Mouse (Mus musculus) liver, embryonic 11.5 days (tissue): Measurements from ENCODE around the gene Nr1h3. TPM values are rescaled to one million over a fixed set of nuclear protein-coding genes. Genes with fewer than 3 reads are reported as not detected.

Experiments
- ATAC-seq: fragments of 200-750 bp; cut with Nextera tagmentation; replicated peaks from 2 replicates; pipeline ENCODE4 v1.8.0; 2017; ENCODE audit warnings: moderate number of reproducible peaks, mild to moderate bottlenecking, moderate TSS enrichment, moderate library complexity; ENCODE audit not compliant: low FRiP score
- DNase-seq: peaks from one replicate; pipeline ENCODE4 v3.0.0-alpha.2; 2017; ENCODE audit warnings: low spot score
- H3K27ac ChIP-seq: fragments of 300-500 bp; sonication (generic); 2 replicates; pipeline ENCODE4 v1.5.1; 2014; ENCODE audit warnings: mild to moderate bottlenecking, low read depth, low read length, control low read depth
- H3K27me3 ChIP-seq: fragments of 300-500 bp; sonication (generic); replicated peaks from 2 replicates; pipeline ENCODE4 v1.6.1; 2014; ENCODE audit warnings: low read length, mixed read lengths; ENCODE audit not compliant: control insufficient read depth, insufficient read depth
- H3K36me3 ChIP-seq: fragments of 300-500 bp; sonication (generic); 2 replicates; pipeline ENCODE4 v1.6.1; 2014; ENCODE audit warnings: mild to moderate bottlenecking, low read length, moderate library complexity, mixed read lengths; ENCODE audit not compliant: control insufficient read depth, insufficient read depth
- H3K4me1 ChIP-seq: fragments of 300-500 bp; sonication (generic); replicated peaks from 2 replicates; pipeline ENCODE4 v1.6.1; 2014; ENCODE audit warnings: low read length, mixed read lengths; ENCODE audit not compliant: control insufficient read depth, insufficient read depth
- H3K4me2 ChIP-seq: fragments of 300-500 bp; sonication (generic); 2 replicates; pipeline ENCODE4 v1.6.1; 2014; ENCODE audit warnings: mild to moderate bottlenecking, control low read depth, moderate library complexity
- H3K4me3 ChIP-seq: fragments of 300-500 bp; sonication (generic); 2 replicates; pipeline ENCODE4 v1.5.1; 2014; ENCODE audit warnings: low read depth, low read length, control low read depth
- H3K9ac ChIP-seq: fragments of 300-500 bp; sonication (generic); 2 replicates; pipeline ENCODE4 v1.6.1; 2014; ENCODE audit warnings: low read depth, low read length, control low read depth
- H3K9me3 ChIP-seq: fragments of 300-500 bp; sonication (generic); 2 replicates; pipeline ENCODE4 v1.6.1; 2016; ENCODE audit warnings: low read length, inconsistent platforms, mixed read lengths; ENCODE audit not compliant: control insufficient read depth
- WGBS: fragments of 180-500 bp; shearing (Covaris S2); extraction: QIAGEN DNeasy Blood & Tissue Kit; methylation state at CpG from one replicate; pipeline ENCODE4 v1.1.7; 2014; 5-methylcytosine and 5-hydroxymethylcytosine counted together
- polyA plus RNA-seq: library from polyadenylated mRNA; unstranded; fragments of >200 nt; fragmentation: Nextera tagmentation; extraction: Ambion mirVana; gene quantifications from 2 replicates; pipeline ENCODE4 v1.2.1, GENCODE M21; 2014

Gene Nr1h3
- polyA plus RNA-seq, 1 experiment from 2014 or later: 14.6 TPM

DNA sequence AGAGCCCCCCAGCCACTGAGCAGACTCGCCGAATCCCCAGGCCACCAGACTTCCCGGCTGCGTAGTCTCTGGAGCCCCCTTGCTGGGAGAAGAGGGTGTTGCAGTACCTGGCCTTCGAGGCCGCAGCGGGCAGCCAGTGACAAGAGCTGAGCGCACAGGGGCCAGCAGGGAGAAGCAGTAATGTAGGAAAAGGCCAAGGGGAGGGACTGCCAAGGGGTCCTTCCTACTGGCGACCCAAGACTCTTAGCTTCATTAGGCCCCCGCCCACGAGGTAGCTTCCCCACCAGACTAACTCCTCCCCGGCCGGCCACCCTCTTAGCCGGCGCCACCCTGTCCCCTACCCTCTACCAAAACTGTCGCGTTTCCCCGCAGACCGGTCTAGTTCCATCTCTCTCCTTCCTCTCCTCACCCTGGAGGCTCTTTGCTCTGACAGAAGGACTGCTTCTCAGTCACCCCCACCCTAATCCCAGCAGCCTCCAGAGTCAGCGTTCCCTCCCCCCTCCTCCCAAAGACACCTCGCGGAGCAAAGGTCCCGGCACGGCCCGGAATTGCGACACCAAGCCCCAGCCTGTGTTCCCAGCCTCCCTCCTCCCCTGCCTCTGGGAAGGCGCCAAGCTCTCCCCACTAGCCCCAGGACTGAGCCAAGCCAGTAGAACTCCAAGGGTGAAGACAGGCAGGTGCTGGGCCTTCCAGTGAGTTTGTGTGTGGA lies 7.9 kb downstream of the Nr1h3 start:
- peak overlapping the region; percentile 2; the same call in 1 of the 2 replicates for H3K27ac ChIP-seq
- peaks cover 8% of the 10 kb centered on the region for H3K4me1 ChIP-seq
- no peaks in the 10 kb centered on the region for H3K9me3 ChIP-seq
- peak overlapping the region; percentile 78 for H3K4me2 ChIP-seq
- 3% methylated on average over 27 of the region's 27 CpGs for WGBS
- peak overlapping the region; percentile 46 for H3K4me3 ChIP-seq
- ATAC-seq: peak; percentile 81
- peak; percentile 77 for DNase-seq
- 0 out of 2 replicates have a peak, but pooled peaks cover 3% of the 10 kb centered on the region for H3K27me3 ChIP-seq
- H3K36me3 ChIP-seq: no peaks in the 10 kb centered on the region
- peak overlapping the region; percentile 64 for H3K9ac ChIP-seq

GRCm38 (mm10) chr2:91190501-91190900 lies 12.1 kb downstream of the Nr1h3 start:
- H3K9ac ChIP-seq: no peak overlapping the region
- H3K36me3 ChIP-seq: no peaks in the 10 kb centered on the region
- H3K9me3 ChIP-seq: no peaks in the 10 kb centered on the region
- H3K27me3 ChIP-seq: 0 out of 2 replicates have a peak, but pooled peaks cover 3% of the 10 kb centered on the region
- peaks cover 8% of the 10 kb centered on the region for H3K4me1 ChIP-seq
- no peak for ATAC-seq
- no peak for DNase-seq
- H3K4me3 ChIP-seq: no peak overlapping the region
- no peak overlapping the region for H3K4me2 ChIP-seq
- 78% methylated on average over 16 of the region's 16 CpGs for WGBS
- H3K27ac ChIP-seq: no peak overlapping the region

- 0 out of 2 replicates have a peak, but pooled peaks cover 3% of the 10 kb centered on the region for H3K27me3 ChIP-seq
- H3K4me2 ChIP-seq: no peak overlapping the region
- H3K36me3 ChIP-seq: no peaks in the 10 kb centered on the region
- H3K9ac ChIP-seq: no peak overlapping the region
- DNase-seq (no peak), ATAC-seq (no peak)
- no peak overlapping the region for H3K27ac ChIP-seq
- WGBS: 57% methylated on average over 4 of the region's 4 CpGs
- H3K4me3 ChIP-seq: no peak overlapping the region
- peaks cover 9% of the 10 kb centered on the region for H3K4me1 ChIP-seq
- H3K9me3 ChIP-seq: no peaks in the 10 kb centered on the region
Measured at GRCm38 (mm10) chr2:91187431-91187830, 15.2 kb downstream of the Nr1h3 start.

- Histone ChIP-seq H3K27me3 (no peaks in the 10 kb centered on the region), H3K4me2 (no peak overlapping the region), H3K9ac (no peak overlapping the region), H3K9me3 (no peaks in the 10 kb centered on the region), H3K36me3 (no peaks in the 10 kb centered on the region), H3K4me1 (peaks cover 14% of the 10 kb centered on the region), H3K4me3 (no peak overlapping the region), H3K27ac (no peak overlapping the region)
- WGBS: 54% methylated on average over 1 of the region's 1 CpGs
- no peak for DNase-seq
- no peak for ATAC-seq
Measured at GRCm38 (mm10) chr2:91186208-91186607, 16.4 kb downstream of the Nr1h3 start.

DNA sequence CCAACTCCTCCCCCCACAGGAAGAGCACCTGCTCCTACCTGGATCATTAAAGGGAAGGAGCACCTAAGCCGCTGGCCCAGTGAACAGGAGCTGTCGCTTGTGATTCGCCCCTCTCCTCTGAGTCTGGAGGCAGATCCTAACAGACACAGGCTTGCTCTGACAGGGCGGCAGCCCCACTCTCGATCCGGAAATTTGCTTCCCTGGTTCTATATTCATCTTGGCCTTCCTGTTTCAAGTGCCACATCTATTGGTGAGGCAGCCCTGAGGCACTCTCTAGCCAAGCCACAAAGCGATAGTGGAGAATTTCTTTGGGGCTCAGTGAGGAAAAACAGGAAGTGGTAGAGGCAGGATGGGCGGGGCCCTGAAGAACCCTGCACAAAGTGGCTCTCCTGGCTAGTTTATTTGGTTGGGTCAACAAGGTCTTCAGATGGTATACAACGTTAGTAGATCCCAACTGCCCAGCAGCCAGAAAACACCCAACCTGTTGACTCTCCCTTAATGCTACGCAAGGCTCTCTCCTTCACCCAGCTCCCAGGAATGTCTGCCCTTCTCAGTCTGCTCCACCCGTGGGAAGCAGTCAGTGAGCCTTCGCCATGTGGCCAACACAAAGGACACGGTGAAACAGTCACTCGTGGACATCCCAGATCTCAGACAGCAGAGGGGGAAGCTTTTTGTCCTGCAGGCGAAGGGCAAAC lies 18.8 kb downstream of the Nr1h3 start, which contains the start of gene Madd:
Madd (minus strand) TSS at position 127 of the 695 bp plus-strand sequence.
- H3K27me3 ChIP-seq: no peaks in the 10 kb centered on the region
- H3K4me1 ChIP-seq: peaks cover 17% of the 10 kb centered on the region
- peak; percentile 54 for DNase-seq
- H3K27ac ChIP-seq: peak within 1 kb of the TSS; percentile 53
- peak; percentile 37 for ATAC-seq
- H3K36me3 ChIP-seq: no peaks in the 10 kb centered on the region
- H3K9me3 ChIP-seq: no peaks in the 10 kb centered on the region
- peak within 1 kb of the TSS; percentile 87 for H3K4me3 ChIP-seq
- WGBS: 43% methylated on average over 15 of the region's 15 CpGs
- H3K4me2 ChIP-seq: peak within 1 kb of the TSS; percentile 93
- peak within 1 kb of the TSS; percentile 79 for H3K9ac ChIP-seq

DNA sequence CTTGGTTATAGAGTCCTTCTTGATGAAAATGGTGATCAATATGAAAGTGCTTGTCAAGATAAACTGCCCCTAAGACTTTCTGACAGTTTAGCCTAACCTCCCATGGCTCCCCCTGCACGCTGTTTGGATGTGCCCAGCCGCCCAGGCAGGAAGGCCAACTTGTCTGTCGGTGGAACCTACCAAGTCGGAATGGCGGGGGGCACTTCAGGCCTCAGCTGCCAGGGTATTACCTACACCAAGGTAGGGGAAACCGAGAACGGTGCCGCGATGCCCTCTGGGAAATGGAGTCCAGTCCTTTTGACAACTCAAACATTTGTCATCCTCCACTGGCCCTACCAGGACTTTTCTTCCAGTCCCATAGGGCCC lies 19.5 kb downstream of the Nr1h3 start:
- ATAC-seq (peak; percentile 96), DNase-seq (peak; percentile 93)
- Histone ChIP-seq H3K27ac (peak overlapping the region; percentile 53), H3K27me3 (no peaks in the 10 kb centered on the region), H3K4me1 (peaks cover 17% of the 10 kb centered on the region), H3K9me3 (no peaks in the 10 kb centered on the region), H3K36me3 (no peaks in the 10 kb centered on the region), H3K4me2 (peak overlapping the region; percentile 93), H3K9ac (peak overlapping the region; percentile 79), H3K4me3 (peak overlapping the region; percentile 87)
- under 1% methylated on average over 9 of the region's 9 CpGs for WGBS

DNA sequence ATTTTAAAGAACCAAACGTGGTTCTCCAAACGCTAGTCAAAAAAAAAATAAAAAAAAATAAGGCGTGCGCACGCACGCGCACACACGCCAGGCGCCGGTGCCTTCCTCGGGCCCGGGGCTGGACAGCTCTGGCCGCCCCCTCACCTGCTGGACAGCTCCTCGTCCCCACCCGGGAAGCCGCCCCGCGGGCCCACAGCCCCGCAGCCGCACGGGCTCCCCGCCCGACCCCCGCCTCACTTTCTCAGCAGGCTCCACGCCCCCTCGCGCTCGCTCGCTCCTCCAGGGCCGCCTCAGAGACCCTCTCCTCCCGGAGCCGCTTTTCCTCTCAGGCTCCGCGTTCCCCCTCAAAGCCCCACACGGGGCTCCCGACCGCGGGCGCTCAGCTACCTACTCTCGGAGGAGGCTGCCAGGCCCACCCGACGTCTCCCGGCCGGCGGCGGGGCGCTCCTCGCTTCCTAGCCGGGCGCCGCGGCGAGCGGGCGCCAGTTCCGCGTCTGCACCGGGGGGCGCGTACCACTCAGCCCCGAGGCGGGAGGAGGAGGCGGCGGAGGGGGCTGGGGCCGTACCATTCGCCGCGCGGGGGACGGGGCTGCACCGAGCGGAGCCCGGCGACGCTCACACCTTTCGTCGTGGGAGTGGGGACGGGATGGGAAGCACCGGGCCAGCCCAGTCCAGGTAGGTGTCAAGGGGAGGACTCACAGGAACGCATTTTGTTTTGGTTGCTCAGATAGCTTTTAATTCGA lies 20.1 kb downstream of the Nr1h3 start:
- Histone ChIP-seq H3K36me3 (peaks cover 3% of the 10 kb centered on the region; the same call in 1 of the 2 replicates), H3K9ac (peak overlapping the region; percentile 79), H3K27ac (peak overlapping the region; percentile 53), H3K4me2 (peak overlapping the region; percentile 93), H3K27me3 (no peaks in the 10 kb centered on the region), H3K4me1 (peaks cover 17% of the 10 kb centered on the region), H3K4me3 (peak overlapping the region; percentile 87), H3K9me3 (no peaks in the 10 kb centered on the region)
- WGBS: under 1% methylated on average over 81 of the region's 81 CpGs
- DNase-seq (peak; percentile 85), ATAC-seq (peak; percentile 90)

DNA sequence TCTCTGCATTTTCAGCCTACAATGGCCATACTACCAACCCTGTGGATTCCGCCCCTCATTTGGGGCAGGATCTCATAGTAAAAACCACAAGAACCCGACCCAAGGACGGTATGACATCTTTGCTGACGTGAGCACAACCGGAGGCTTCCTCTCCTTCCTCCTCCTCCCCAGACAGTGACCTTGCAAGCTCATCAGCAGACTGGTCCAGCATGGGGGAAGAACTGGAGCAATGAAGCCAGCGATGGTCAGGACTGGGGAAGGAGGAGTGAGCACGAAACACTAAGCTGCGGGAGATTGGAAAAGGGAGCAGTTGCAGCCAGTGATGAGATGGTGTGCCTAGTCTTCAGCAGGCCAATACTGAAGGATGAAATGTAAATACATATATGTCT lies 20.6 kb downstream of the Nr1h3 start:
- WGBS: 9% methylated on average over 8 of the region's 8 CpGs
- peaks cover 17% of the 10 kb centered on the region for H3K4me1 ChIP-seq
- no peaks in the 10 kb centered on the region for H3K9me3 ChIP-seq
- peaks cover 3% of the 10 kb centered on the region; the same call in 1 of the 2 replicates for H3K36me3 ChIP-seq
- peak overlapping the region; percentile 93 for H3K4me2 ChIP-seq
- no peak overlapping the region; the same call in 1 of the 2 replicates for H3K27ac ChIP-seq
- peak overlapping the region; percentile 79 for H3K9ac ChIP-seq
- DNase-seq (no peak), ATAC-seq (no peak)
- peak overlapping the region; percentile 87 for H3K4me3 ChIP-seq
- H3K27me3 ChIP-seq: no peaks in the 10 kb centered on the region
